Mouse (Mus musculus) heart, embryonic 14.5 days (tissue): Measurements from ENCODE around the gene Rhbdl3. TPM values are rescaled to one million over a fixed set of nuclear protein-coding genes. Genes with fewer than 3 reads are reported as not detected.

Source experiments
- ATAC-seq: fragments of 200-750 bp; cut with Nextera tagmentation; 2 replicates; pipeline ENCODE4 v1.8.0; 2017; ENCODE audit warnings: low read depth, moderate TSS enrichment; ENCODE audit not compliant: insufficient number of reproducible peaks, insufficient read depth, low FRiP score
- H3K27ac ChIP-seq, 2 experiments: fragments of 200-500 bp in 1 of 2; fragments of 300-500 bp in 1 of 2; sonication (generic) in 1 of 2; replicated peaks in 1 of 2; 2 replicates each; pipeline ENCODE4 v1.5.1; 2012 to 2014; ENCODE audit warnings: low read depth in 2 of 2, low read length in 2 of 2, control low read depth in 1 of 2, mild to moderate bottlenecking in 1 of 2, mixed read lengths in 1 of 2; ENCODE audit not compliant: control insufficient read depth in 1 of 2, insufficient read depth in 1 of 2
- H3K27me3 ChIP-seq: fragments of 300-500 bp; sonication (generic); 2 replicates; pipeline ENCODE4 v1.6.1; 2014; ENCODE audit warnings: mild to moderate bottlenecking, low read length, control low read depth; ENCODE audit not compliant: control insufficient read depth, insufficient read depth
- H3K36me3 ChIP-seq: fragments of 300-500 bp; sonication (generic); 2 replicates; pipeline ENCODE4 v1.6.1; 2014; ENCODE audit warnings: mild to moderate bottlenecking, control low read depth, low read length, mixed read lengths; ENCODE audit not compliant: control insufficient read depth, insufficient read depth
- H3K4me1 ChIP-seq, 2 experiments: fragments of 200-500 bp in 1 of 2; fragments of 300-500 bp in 1 of 2; sonication (generic) in 1 of 2; 2 replicates each; pipeline ENCODE4 v1.6.1; 2012 to 2014; ENCODE audit warnings: low read length in 2 of 2, control low read depth in 1 of 2, mixed read lengths in 1 of 2; ENCODE audit not compliant: control insufficient read depth in 2 of 2, insufficient read depth in 2 of 2
- H3K4me2 ChIP-seq: fragments of 300-500 bp; sonication (generic); 2 replicates; pipeline ENCODE4 v1.6.1; 2014; ENCODE audit warnings: mild to moderate bottlenecking, low read length
- H3K4me3 ChIP-seq, 2 experiments: fragments of 200-500 bp in 1 of 2; fragments of 300-500 bp in 1 of 2; sonication (generic) in 1 of 2; 2 replicates each; pipeline ENCODE4 v1.5.1; 2012 to 2014; ENCODE audit warnings: low read length in 2 of 2, mild to moderate bottlenecking in 2 of 2, control low read depth in 1 of 2, low read depth in 1 of 2, moderate library complexity in 1 of 2; ENCODE audit not compliant: control insufficient read depth in 1 of 2, insufficient read depth in 1 of 2
- H3K9ac ChIP-seq: fragments of 300-500 bp; sonication (generic); 2 replicates; pipeline ENCODE4 v1.6.1; 2014; ENCODE audit warnings: mild to moderate bottlenecking, low read length
- H3K9me3 ChIP-seq: fragments of 300-500 bp; sonication (generic); 2 replicates; pipeline ENCODE4 v1.6.1; 2016; ENCODE audit warnings: low read length, control low read depth; ENCODE audit not compliant: control insufficient read depth
- WGBS: fragments of 180-500 bp; shearing (Covaris S2); extraction: QIAGEN DNeasy Blood & Tissue Kit; methylation state at CpG from one replicate; pipeline ENCODE4 v1.1.7; 2014; 5-methylcytosine and 5-hydroxymethylcytosine counted together
- polyA plus RNA-seq: library from polyadenylated mRNA; unstranded; fragments of >200 nt; fragmentation: Nextera tagmentation; extraction: Ambion mirVana; gene quantifications from 2 replicates; pipeline ENCODE4 v1.2.1, GENCODE M21; 2014

Rhbdl3 gene
- polyA plus RNA-seq, 1 experiment from 2014 or later = 1.7 TPM

DNA sequence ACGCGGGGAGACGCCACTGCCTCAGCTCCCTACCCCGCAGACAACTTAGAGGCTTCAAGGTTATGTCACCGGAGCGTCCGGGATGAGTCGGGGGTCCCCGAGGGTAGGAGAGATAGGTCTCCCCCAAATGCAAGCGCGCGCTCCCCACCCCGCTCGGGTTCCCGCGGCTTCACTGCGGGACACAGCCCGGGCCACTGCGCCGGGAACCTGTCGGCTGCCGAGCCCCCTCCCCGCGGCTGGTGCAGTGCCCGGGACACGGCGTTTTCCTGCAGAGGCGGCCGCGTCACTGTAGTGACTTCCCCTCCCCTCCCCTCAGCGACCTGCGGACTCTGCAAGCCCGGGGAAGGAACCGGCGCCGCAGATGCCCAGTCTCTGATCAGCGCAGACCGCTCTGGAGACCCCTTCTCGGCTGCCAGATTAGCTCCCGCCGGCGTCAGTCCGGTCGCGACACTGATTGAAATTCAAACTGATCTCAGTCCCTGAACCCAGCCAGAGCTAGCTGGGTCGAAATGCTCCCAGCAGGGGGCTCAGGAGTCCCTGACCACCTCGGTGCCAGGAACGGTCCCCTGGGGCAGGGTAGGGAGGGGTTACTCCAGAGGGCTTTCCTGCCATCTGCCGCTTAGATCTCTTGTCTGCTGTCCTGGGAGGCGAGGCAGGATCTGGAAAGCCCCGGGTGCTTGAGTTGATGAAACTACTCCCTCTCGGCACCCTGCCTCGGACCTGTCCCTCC, 769 bp downstream of the Rhbdl3 start:
- H3K9ac ChIP-seq = peak overlapping the region; percentile 72
- H3K27me3 ChIP-seq = peaks cover 62% of the 10 kb centered on the region
- H3K4me1 ChIP-seq = peaks cover 2 to 17% of the 10 kb centered on the region in 2 experiments; a peak in 3 of 4 replicates
- no peak; the same call in 1 of the 2 replicates for ATAC-seq
- WGBS = 1% methylated on average over 50 of the region's 53 CpGs
- H3K4me3 ChIP-seq = peak overlapping the region; percentile 56 to 68
- H3K9me3 ChIP-seq = no peaks in the 10 kb centered on the region
- no peak overlapping the region for H3K27ac ChIP-seq
- peak overlapping the region; percentile 100 for H3K4me2 ChIP-seq
- no peaks in the 10 kb centered on the region for H3K36me3 ChIP-seq

DNA sequence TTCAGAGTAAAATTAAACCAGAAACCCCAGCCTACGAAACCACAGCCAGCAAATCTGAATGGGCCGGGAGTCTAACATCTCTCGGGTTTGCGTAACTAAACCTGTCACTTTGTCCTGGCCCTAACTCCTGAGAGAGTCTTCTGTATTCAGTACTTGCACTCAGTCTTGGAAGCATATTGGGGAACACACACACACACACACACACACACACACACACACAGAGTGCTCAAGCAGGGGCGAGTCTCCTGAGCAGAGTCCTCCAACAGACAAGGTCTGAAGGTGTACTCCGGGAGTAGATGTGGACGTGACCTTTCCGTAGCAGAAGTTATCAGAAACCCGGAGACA, 1.3 kb downstream of the Rhbdl3 start:
- WGBS = 2% methylated on average over 9 of the region's 9 CpGs

GRCm38 (mm10) chr11:80302536-80302935, 1.8 kb downstream of the Rhbdl3 start:
- peak overlapping the region; percentile 13 to 68; a peak in 3 of 4 replicates for H3K4me3 ChIP-seq

More for the DNA sequence above, 1.3 kb downstream of the Rhbdl3 start:
- H3K4me1 ChIP-seq = peaks cover 2 to 17% of the 10 kb centered on the region in 2 experiments; a peak in 3 of 4 replicates
- no peaks in the 10 kb centered on the region for H3K9me3 ChIP-seq
- no peak for ATAC-seq
- H3K27ac ChIP-seq = no peak overlapping the region
- peak overlapping the region; percentile 100 for H3K4me2 ChIP-seq
- peak overlapping the region; percentile 72 for H3K9ac ChIP-seq
- H3K4me3 ChIP-seq = peak overlapping the region; percentile 56 to 68
- H3K36me3 ChIP-seq = no peaks in the 10 kb centered on the region
- peaks cover 58% of the 10 kb centered on the region for H3K27me3 ChIP-seq

GRCm38 (mm10) chr11:80303746-80304145, 3.0 kb downstream of the Rhbdl3 start:
- Histone ChIP-seq H3K9me3 (no peaks in the 10 kb centered on the region), H3K36me3 (no peaks in the 10 kb centered on the region), H3K4me1 (peaks cover 2 to 17% of the 10 kb centered on the region in 2 experiments; a peak in 3 of 4 replicates), H3K27ac (no peak overlapping the region), H3K4me2 (no peak overlapping the region), H3K9ac (no peak overlapping the region), H3K4me3 (no peak overlapping the region), H3K27me3 (peaks cover 40% of the 10 kb centered on the region)
- 75% methylated on average over 3 of the region's 3 CpGs for WGBS
- no peak for ATAC-seq

More at GRCm38 (mm10) chr11:80302536-80302935, 1.8 kb downstream of the Rhbdl3 start:
- no peak for ATAC-seq
- no peak overlapping the region for H3K27ac ChIP-seq
- H3K4me2 ChIP-seq = peak overlapping the region; percentile 100
- peaks cover 53% of the 10 kb centered on the region for H3K27me3 ChIP-seq
- no peaks in the 10 kb centered on the region for H3K36me3 ChIP-seq
- WGBS = 5% methylated on average over 11 of the region's 11 CpGs
- no peak overlapping the region for H3K9ac ChIP-seq
- no peaks in the 10 kb centered on the region for H3K9me3 ChIP-seq
- H3K4me1 ChIP-seq = peaks cover 2 to 17% of the 10 kb centered on the region in 2 experiments; a peak in 3 of 4 replicates

DNA sequence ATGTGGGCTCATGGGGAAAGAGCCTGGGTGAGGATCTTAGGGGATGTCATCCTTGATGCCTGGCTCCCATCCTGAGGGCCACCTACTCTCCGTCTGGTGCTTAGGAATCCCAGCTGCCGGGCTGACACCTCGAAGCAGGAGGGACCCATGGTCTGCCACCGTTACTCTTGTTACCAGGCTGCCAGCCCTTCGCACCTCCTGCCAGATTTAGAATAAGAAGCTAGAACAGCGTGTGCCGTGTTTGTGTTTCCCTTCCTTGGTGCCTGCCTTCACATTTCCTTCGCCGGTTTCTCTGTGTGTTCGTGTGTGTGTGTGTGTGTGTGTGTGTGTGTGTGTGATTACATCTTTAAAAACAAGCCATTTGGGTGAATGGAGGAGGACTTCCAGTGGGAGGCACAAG, 4.1 kb downstream of the Rhbdl3 start:
- Histone ChIP-seq H3K27ac (no peak overlapping the region), H3K4me1 (peaks cover 2 to 16% of the 10 kb centered on the region in 2 experiments; a peak in 3 of 4 replicates), H3K9me3 (no peaks in the 10 kb centered on the region), H3K4me3 (no peak overlapping the region), H3K4me2 (no peak overlapping the region), H3K9ac (no peak overlapping the region), H3K27me3 (peaks cover 29% of the 10 kb centered on the region), H3K36me3 (no peaks in the 10 kb centered on the region)
- 69% methylated on average over 10 of the region's 10 CpGs for WGBS
- no peak for ATAC-seq

DNA sequence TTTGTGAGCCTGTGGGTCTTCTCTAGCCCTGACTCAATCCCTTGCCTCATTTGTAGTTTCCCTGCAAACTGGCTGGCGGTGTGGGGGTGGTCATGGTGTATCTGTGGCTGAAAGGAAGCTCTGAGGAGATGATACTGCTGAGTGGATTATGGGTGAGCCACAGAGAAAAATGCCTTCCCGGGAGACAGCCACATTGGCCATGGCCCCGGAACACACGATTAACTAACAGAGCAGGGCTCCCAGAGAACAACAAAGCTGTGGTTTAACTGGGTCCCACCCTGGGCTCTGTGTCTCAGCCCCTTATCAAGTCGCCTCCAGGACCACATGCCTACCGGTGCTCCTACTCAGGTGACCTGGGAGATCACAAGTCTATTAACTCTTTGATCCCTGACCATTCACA, 7.8 kb downstream of the Rhbdl3 start:
- WGBS = 37% methylated on average over 6 of the region's 6 CpGs
- Histone ChIP-seq H3K9me3 (no peaks in the 10 kb centered on the region), H3K36me3 (no peaks in the 10 kb centered on the region), H3K27ac (no peak overlapping the region), H3K4me3 (no peak overlapping the region), H3K9ac (no peak overlapping the region), H3K4me2 (no peak overlapping the region), H3K4me1 (no peaks in the 10 kb centered on the region), H3K27me3 (0 out of 2 replicates have a peak, but pooled peaks cover 7% of the 10 kb centered on the region)
- ATAC-seq = no peak

- ATAC-seq = no peak
- Histone ChIP-seq H3K27ac (no peak overlapping the region), H3K4me1 (no peaks in the 10 kb centered on the region), H3K9me3 (no peaks in the 10 kb centered on the region), H3K4me3 (no peak overlapping the region), H3K27me3 (0 out of 2 replicates have a peak, but pooled peaks cover 4% of the 10 kb centered on the region), H3K36me3 (no peaks in the 10 kb centered on the region), H3K9ac (no peak overlapping the region), H3K4me2 (no peak overlapping the region)
- WGBS = 73% methylated on average over 4 of the region's 4 CpGs
These were observed 10.6 kb downstream of the Rhbdl3 start for GRCm38 (mm10) chr11:80311271-80311670.
